Mouse (Mus musculus) intestine, embryonic 16.5 days (tissue): ENCODE measurements around the gene Acin1. TPM values are rescaled to one million over a fixed set of nuclear protein-coding genes. Genes with fewer than 3 reads are reported as not detected.
A peak's percentile ranks its signal among the peaks of the same experiment; 100 is the strongest.

Source experiments
- ATAC-seq: fragments of 200-750 bp; cut with Nextera tagmentation; 2 replicates; pipeline ENCODE4 v1.8.0; 2017; ENCODE audit warnings: moderate TSS enrichment, moderate library complexity
- H3K27ac ChIP-seq: fragments of 300-500 bp; sonication (generic); 2 replicates; pipeline ENCODE4 v1.5.1; 2014; ENCODE audit warnings: mild to moderate bottlenecking, low read length
- H3K27me3 ChIP-seq: fragments of 300-500 bp; sonication (generic); replicated peaks from 2 replicates; pipeline ENCODE4 v1.6.1; 2014; ENCODE audit warnings: low read length, control low read depth, mixed read lengths; ENCODE audit not compliant: control insufficient read depth, insufficient read depth
- H3K36me3 ChIP-seq: fragments of 300-500 bp; sonication (generic); 2 replicates; pipeline ENCODE4 v1.6.1; 2014; ENCODE audit warnings: low read length, control low read depth; ENCODE audit not compliant: control insufficient read depth, insufficient read depth
- H3K4me1 ChIP-seq: fragments of 300-500 bp; sonication (generic); 2 replicates; pipeline ENCODE4 v1.6.1; 2014; ENCODE audit warnings: low read length, control low read depth, mixed read lengths; ENCODE audit not compliant: control insufficient read depth, insufficient read depth
- H3K4me2 ChIP-seq: fragments of 300-500 bp; sonication (generic); 2 replicates; pipeline ENCODE4 v1.6.1; 2014; ENCODE audit warnings: low read depth, low read length, control low read depth
- H3K4me3 ChIP-seq: fragments of 300-500 bp; sonication (generic); 2 replicates; pipeline ENCODE4 v1.5.1; 2014; ENCODE audit warnings: mild to moderate bottlenecking, low read length
- H3K9ac ChIP-seq: fragments of 300-500 bp; sonication (generic); 2 replicates; pipeline ENCODE4 v1.6.1; 2014; ENCODE audit warnings: low read depth, low read length
- H3K9me3 ChIP-seq: fragments of 300-500 bp; sonication (generic); 2 replicates; pipeline ENCODE4 v1.6.1; 2016; ENCODE audit warnings: low read length, control low read depth; ENCODE audit not compliant: control insufficient read depth
- WGBS: fragments of 180-500 bp; shearing (Covaris S2); extraction: QIAGEN DNeasy Blood & Tissue Kit; methylation state at CpG from one replicate; pipeline ENCODE4 v1.1.7; 2014; 5-methylcytosine and 5-hydroxymethylcytosine counted together
- microRNA counts: library from miRNA; unstranded; fragments of <30 nt; microRNA quantifications from one replicate; lab custom pipeline; 2016
- microRNA-seq: library from miRNA; unstranded; fragments of <30 nt; microRNA quantifications from one replicate; pipeline ENCODE4, GENCODE M21; 2016
- polyA plus RNA-seq: library from polyadenylated mRNA; unstranded; fragments of >200 nt; fragmentation: Nextera tagmentation; extraction: Ambion mirVana; gene quantifications from 2 replicates; pipeline ENCODE4 v1.2.1, GENCODE M21; 2015

Gene Acin1
- polyA plus RNA-seq, 1 experiment from 2014 or later: 82.6 TPM

GRCm38 (mm10) chr14:54597084-54597483 is 89.6 kb downstream of the Acin1 start:
- Histone ChIP-seq H3K4me3 (no peak overlapping the region), H3K27ac (no peak overlapping the region), H3K9ac (no peak overlapping the region), H3K4me2 (no peak overlapping the region), H3K9me3 (no peaks in the 10 kb centered on the region), H3K36me3 (no peaks in the 10 kb centered on the region; the same call in 1 of the 2 replicates), H3K4me1 (no peaks in the 10 kb centered on the region), H3K27me3 (no peaks in the 10 kb centered on the region)
- WGBS: 75% methylated on average over 7 of the region's 7 CpGs
- no peak for ATAC-seq

GRCm38 (mm10) chr14:54594631-54595414 is 91.9 kb downstream of the Acin1 start:
- Histone ChIP-seq H3K4me3 (no peak overlapping the region), H3K27me3 (no peaks in the 10 kb centered on the region)
- WGBS: 72% methylated on average over 27 of the region's 28 CpGs

GRCm38 (mm10) chr14:54594055-54594454 is 92.7 kb downstream of the Acin1 start:
- Histone ChIP-seq H3K4me2 (no peak overlapping the region), H3K9me3 (no peaks in the 10 kb centered on the region), H3K27ac (no peak overlapping the region), H3K27me3 (no peaks in the 10 kb centered on the region), H3K9ac (no peak overlapping the region), H3K36me3 (no peaks in the 10 kb centered on the region; the same call in 1 of the 2 replicates), H3K4me3 (no peak overlapping the region), H3K4me1 (no peaks in the 10 kb centered on the region)
- ATAC-seq: no peak
- 91% methylated on average over 3 of the region's 3 CpGs for WGBS

More at GRCm38 (mm10) chr14:54594631-54595414, 91.9 kb downstream of the Acin1 start:
- H3K9me3 ChIP-seq: no peaks in the 10 kb centered on the region
- 0 out of 2 replicates have a peak, but pooled peaks have one; percentile 29 for ATAC-seq
- H3K9ac ChIP-seq: no peak overlapping the region
- no peaks in the 10 kb centered on the region; the same call in 1 of the 2 replicates for H3K36me3 ChIP-seq
- no peaks in the 10 kb centered on the region for H3K4me1 ChIP-seq
- no peak overlapping the region for H3K4me2 ChIP-seq
- H3K27ac ChIP-seq: no peak overlapping the region

GRCm38 (mm10) chr14:54592319-54592934 is 94.3 kb downstream of the Acin1 start:
- H3K36me3 ChIP-seq: no peaks in the 10 kb centered on the region; the same call in 1 of the 2 replicates
- no peaks in the 10 kb centered on the region for H3K4me1 ChIP-seq
- WGBS: 55% methylated on average over 10 of the region's 10 CpGs
- no peaks in the 10 kb centered on the region for H3K9me3 ChIP-seq
- no peaks in the 10 kb centered on the region for H3K27me3 ChIP-seq
- H3K4me2 ChIP-seq: no peak overlapping the region
- H3K27ac ChIP-seq: no peak overlapping the region
- ATAC-seq: 0 out of 2 replicates have a peak, but pooled peaks have one; percentile 21
- H3K9ac ChIP-seq: 0 out of 2 replicates have a peak overlapping the region, but pooled peaks have one; percentile 25
- no peak overlapping the region for H3K4me3 ChIP-seq

MicroRNAs encoded within 50 kb of the gene (microRNA counts, 519-probe panel; counts per million panel counts)
- 35.7 counts per million for microRNA mmu-miR-686 (lab: Ali Mortazavi, UCI)

Small RNA genes lying within 50 kb of the gene (microRNA-seq; reads per million reads assigned to microRNA genes)
- gene Mir686 (not detected), gene Mir6948 (not detected)

Other genes starting within 250 kb of the Acin1 start
- gene Lrp10, start 222.8 kb downstream of the Acin1 start, polyA plus RNA-seq: 53.4 and 65.3 TPM in 2 replicates
- gene Rem2, start 210.8 kb downstream of the Acin1 start, polyA plus RNA-seq: 1.2 and 1.6 TPM in 2 replicates
- 67.2 and 71.8 TPM in 2 replicates for gene Prmt5, start 169.4 kb downstream of the Acin1 start, polyA plus RNA-seq
- gene Haus4, start 132.3 kb downstream of the Acin1 start, polyA plus RNA-seq: 46.9 and 56.0 TPM in 2 replicates
- gene Ajuba, start 109.4 kb downstream of the Acin1 start, polyA plus RNA-seq: 12.9 and 13.1 TPM in 2 replicates
- gene 4931414P19Rik, start 80.9 kb downstream of the Acin1 start, polyA plus RNA-seq: 6.0 and 7.8 TPM in 2 replicates
- gene Psmb5, start 68.9 kb downstream of the Acin1 start, polyA plus RNA-seq: 358 and 395 TPM in 2 replicates
- not detected in 2 replicates for gene Psmb11, start 65.5 kb downstream of the Acin1 start, polyA plus RNA-seq
- gene Gm17606, start 46.0 kb downstream of the Acin1 start, polyA plus RNA-seq: not detected in 2 replicates
- 1.5 and 1.7 TPM in 2 replicates for gene Cdh24, start 45.6 kb downstream of the Acin1 start, polyA plus RNA-seq
- 82.0 and 90.2 TPM in 2 replicates for gene 1700123O20Rik, start 715 bp downstream of the Acin1 start, polyA plus RNA-seq
- gene Gm29776, start 11.9 kb upstream of the Acin1 start, polyA plus RNA-seq: 0.07 and 0.15 TPM in 2 replicates
- 0.28 TPM in 1 of 2 replicates, not detected in the other for gene Cebpe, start 25.2 kb upstream of the Acin1 start, polyA plus RNA-seq
- gene Slc7a8, start 95.0 kb upstream of the Acin1 start, polyA plus RNA-seq: 45.7 and 60.3 TPM in 2 replicates
- gene Rnf212b, start 127.2 kb upstream of the Acin1 start, polyA plus RNA-seq: 0.13 TPM in 1 of 2 replicates, not detected in the other
- 6.1 and 10.2 TPM in 2 replicates for gene Homez, start 184.0 kb upstream of the Acin1 start, polyA plus RNA-seq
- 1.4 and 1.8 TPM in 2 replicates for gene Ppp1r3e, start 190.6 kb upstream of the Acin1 start, polyA plus RNA-seq
- gene Bcl2l2, start 196.4 kb upstream of the Acin1 start, polyA plus RNA-seq: 5.1 and 5.8 TPM in 2 replicates
- 0.49 and 0.76 TPM in 2 replicates for gene Gm20521, start 196.5 kb upstream of the Acin1 start, polyA plus RNA-seq
- 79.8 and 84.7 TPM in 2 replicates for gene Pabpn1, start 205.6 kb upstream of the Acin1 start, polyA plus RNA-seq
- 21.2 and 23.8 TPM in 2 replicates for gene Slc22a17, start 226.2 kb upstream of the Acin1 start, polyA plus RNA-seq
- 17.1 and 18.0 TPM in 2 replicates for gene Efs, start 239.2 kb upstream of the Acin1 start, polyA plus RNA-seq
- 0.12 TPM in 1 of 2 replicates, not detected in the other for gene Il25, start 245.8 kb upstream of the Acin1 start, polyA plus RNA-seq
- gene Cmtm5, start 249.3 kb upstream of the Acin1 start, polyA plus RNA-seq: 2.0 and 2.8 TPM in 2 replicates